Mouse (Mus musculus): ENCODE data around the gene Sema5a. TPM values are rescaled to one million over a fixed set of nuclear protein-coding genes. Genes with fewer than 3 reads are reported as not detected.
"Not testable (repeated sequence)": the region's sequence is repeated elsewhere in the genome, so short reads cannot be mapped to it uniquely, and the experiment has no call there.

Sema5a gene
- 10 to 100 TPM; 21.2 to 26.5 TPM for total RNA-seq (2021)

GRCm38 (mm10) chr15:32244344-32244955, at the start of gene Sema5a:
Gene Sema5a (plus strand): TSS chr15:32244810.
- intact Hi-C loops (cut with DNase I): loop anchor here (2.0 to 10.0 kb wide), 2 partner anchors 474 to 630 kb away; no protein-coding TSS in a partner anchor
- DNase-seq: peak; percentile 64

- intact Hi-C loops (cut with DNase I): no loop called here
- DNase-seq: no peak
These were observed 46.5 kb upstream of the Sema5a start for GRCm38 (mm10) chr15:32198076-32198475.

GRCm38 (mm10) chr15:32198561-32198960, 46.0 kb upstream of the Sema5a start:
- intact Hi-C loops (cut with DNase I): no loop called here
- DNase-seq: no peak

- DNase-seq: no peak
These were observed 41.4 kb upstream of the Sema5a start for GRCm38 (mm10) chr15:32203242-32203641.

GRCm38 (mm10) chr15:32204908-32205307, 39.7 kb upstream of the Sema5a start:
- intact Hi-C loops (cut with DNase I): no loop called here

More at GRCm38 (mm10) chr15:32203242-32203641, 41.4 kb upstream of the Sema5a start:
- intact Hi-C loops (cut with DNase I): no loop called here

GRCm38 (mm10) chr15:32214687-32215086, 29.9 kb upstream of the Sema5a start:
- intact Hi-C loops (cut with DNase I); DNase-seq: not testable (repeated sequence)

More at GRCm38 (mm10) chr15:32204908-32205307, 39.7 kb upstream of the Sema5a start:
- DNase-seq: no peak

GRCm38 (mm10) chr15:32223028-32223427, 21.6 kb upstream of the Sema5a start:
- intact Hi-C loops (cut with DNase I): no loop called here
- no peak for DNase-seq

- DNase-seq: no peak
- intact Hi-C loops (cut with DNase I): no loop called here
These were observed 19.2 kb upstream of the Sema5a start for GRCm38 (mm10) chr15:32225394-32225793.

GRCm38 (mm10) chr15:32226381-32226780, 18.2 kb upstream of the Sema5a start:
- DNase-seq: no peak
- intact Hi-C loops (cut with DNase I): no loop called here

GRCm38 (mm10) chr15:32226888-32227395, 17.7 kb upstream of the Sema5a start:
- intact Hi-C loops (cut with DNase I): no loop called here
- no peak for DNase-seq

GRCm38 (mm10) chr15:32230066-32230465, 14.5 kb upstream of the Sema5a start:
- intact Hi-C loops (cut with DNase I): no loop called here

GRCm38 (mm10) chr15:32232189-32232588, 12.4 kb upstream of the Sema5a start:
- intact Hi-C loops (cut with DNase I): no loop called here

More at GRCm38 (mm10) chr15:32230066-32230465, 14.5 kb upstream of the Sema5a start:
- DNase-seq: no peak

GRCm38 (mm10) chr15:32232666-32233141, 11.9 kb upstream of the Sema5a start:
- intact Hi-C loops (cut with DNase I); DNase-seq: not testable (repeated sequence)

More at GRCm38 (mm10) chr15:32232189-32232588, 12.4 kb upstream of the Sema5a start:
- no peak for DNase-seq

- intact Hi-C loops (cut with DNase I): no loop called here
- no peak for DNase-seq
These were observed 11.2 kb upstream of the Sema5a start for GRCm38 (mm10) chr15:32233451-32233850.

- no peak for DNase-seq
- intact Hi-C loops (cut with DNase I): no loop called here
These were observed 5.5 kb upstream of the Sema5a start for GRCm38 (mm10) chr15:32239099-32239498.

- DNase-seq: no peak
- intact Hi-C loops (cut with DNase I): loop anchor here (10.0 kb wide), 1 partner anchor 625 kb away; no protein-coding TSS in a partner anchor
These were observed 4.5 kb upstream of the Sema5a start for GRCm38 (mm10) chr15:32240159-32240558.

GRCm38 (mm10) chr15:32241666-32242065, 2.9 kb upstream of the Sema5a start:
- intact Hi-C loops (cut with DNase I): loop anchor here (10.0 kb wide), 1 partner anchor 627 kb away; no protein-coding TSS in a partner anchor
- DNase-seq: no peak

- intact Hi-C loops (cut with DNase I): loop anchor here (10.0 kb wide), 1 partner anchor 628 kb away; no protein-coding TSS in a partner anchor
- no peak for DNase-seq
These were observed 1.4 kb upstream of the Sema5a start for GRCm38 (mm10) chr15:32243096-32243785.

- DNase-seq: no peak
- intact Hi-C loops (cut with DNase I): loop anchor here (2.0 to 10.0 kb wide), 2 partner anchors 475 to 629 kb away; no protein-coding TSS in a partner anchor
These were observed 786 bp upstream of the Sema5a start for GRCm38 (mm10) chr15:32243824-32244223.

GRCm38 (mm10) chr15:32244956-32245836, 586 bp downstream of the Sema5a start:
- peak; percentile 21 for DNase-seq
- intact Hi-C loops (cut with DNase I): loop anchor here (2.0 to 10.0 kb wide), 5 partner anchors 187 to 630 kb away; no protein-coding TSS in a partner anchor
